Mouse (Mus musculus): Measurements from ENCODE around the gene Snph.
A peak's percentile ranks its signal among the peaks of the same experiment; 100 is the strongest.
"Not testable (repeated sequence)": the region's sequence is repeated elsewhere in the genome, so short reads cannot be mapped to it uniquely, and the experiment has no call there.

Gene Snph

GRCm38 (mm10) chr2:151632159-151632814, at the start of gene Snph:
Gene Snph, minus strand, starts transcription at chr2:151632593.
- DNase-seq = peak; percentile 72

- DNase-seq = peak; percentile 25
Observed at GRCm38 (mm10) chr2:151676234-151676633, 43.8 kb upstream of the Snph start.

DNA sequence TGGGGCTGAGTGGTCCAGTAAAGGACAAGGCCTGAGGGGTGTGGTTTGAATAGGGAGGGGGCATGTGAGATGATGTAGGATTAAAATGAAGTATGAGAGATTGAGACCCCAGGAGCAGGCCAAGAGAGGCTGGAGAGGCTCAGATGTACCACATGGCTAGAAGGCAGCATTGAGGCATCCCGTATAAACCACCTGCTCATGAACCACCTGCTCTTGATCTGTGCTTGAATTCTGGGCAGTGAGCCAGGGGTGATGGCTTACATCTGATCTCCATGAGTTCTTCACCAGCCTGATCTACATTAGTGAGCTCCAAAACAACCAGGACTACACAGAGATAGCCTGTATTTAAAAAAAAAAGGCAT, 38.6 kb upstream of the Snph start:
- DNase-seq = no peak

DNA sequence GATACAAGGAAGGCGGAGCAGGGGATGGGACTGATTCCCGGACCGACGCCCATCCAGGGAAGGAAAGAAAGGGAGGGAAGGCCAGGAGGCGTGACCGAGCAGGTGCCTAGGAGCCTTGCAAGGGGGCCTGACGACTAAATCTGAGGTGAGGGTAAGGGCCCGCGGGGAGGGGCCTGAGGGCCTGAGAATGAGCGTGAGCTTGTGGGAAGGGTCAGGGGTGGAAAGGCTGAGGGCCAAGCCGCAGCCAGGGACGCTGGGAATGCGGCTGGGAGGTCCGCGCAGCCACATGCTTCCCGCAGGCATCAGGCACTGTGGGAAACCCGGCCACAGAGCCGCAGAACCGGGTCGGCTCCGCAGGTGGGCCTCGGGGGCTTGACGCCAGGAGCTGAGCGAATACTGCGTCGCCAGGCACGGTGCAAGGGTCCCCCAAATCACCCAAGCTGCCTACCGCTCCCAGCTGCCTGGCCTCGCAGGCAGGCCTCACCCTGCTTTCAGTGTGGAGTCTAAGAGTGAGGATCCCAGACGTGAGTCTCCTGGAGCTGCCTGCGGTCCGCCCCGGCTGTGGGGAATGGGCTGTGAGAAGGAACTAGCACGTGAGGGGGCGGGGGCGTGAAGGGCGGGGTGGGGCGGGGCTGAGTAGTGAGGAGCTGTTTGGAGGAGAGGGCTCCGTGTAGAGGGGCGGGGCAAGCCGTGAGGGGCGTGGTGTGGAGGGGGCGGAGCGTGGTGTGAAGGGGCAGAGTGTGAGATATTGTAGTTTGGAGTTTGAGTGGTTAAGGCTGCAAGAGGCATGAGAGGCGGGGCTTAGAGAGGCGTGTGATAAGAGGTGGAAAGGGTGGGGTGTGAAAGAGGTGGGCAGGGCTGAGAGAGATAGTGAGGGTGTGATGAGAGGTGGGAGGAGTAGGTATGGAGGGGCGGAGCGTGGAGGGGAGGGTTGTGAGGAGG, 37.9 kb upstream of the Snph start:
- no peak for DNase-seq

DNA sequence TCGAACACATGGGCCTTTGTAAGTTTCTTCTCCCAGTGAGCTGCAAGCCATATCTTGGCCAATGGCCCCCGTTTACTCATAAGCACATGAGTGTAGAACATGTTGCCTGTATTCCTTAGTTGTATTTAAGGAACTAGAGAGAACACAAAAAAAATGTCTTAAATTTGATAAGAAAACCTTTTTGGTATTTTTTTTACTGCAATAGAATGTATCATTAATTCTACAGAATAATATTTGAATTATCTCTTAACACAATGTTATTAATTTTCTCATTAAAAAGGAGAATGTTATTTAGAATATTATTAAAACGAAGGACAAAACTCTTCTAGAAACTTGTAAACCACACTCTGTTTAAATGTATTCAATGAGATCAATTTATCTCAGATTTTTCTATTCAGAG, 36.0 kb upstream of the Snph start, which contains the start of gene Rad21l:
Gene Rad21l, minus strand, starts transcription at position 101 of the 400 bp plus-strand sequence.
- DNase-seq = no peak

DNA sequence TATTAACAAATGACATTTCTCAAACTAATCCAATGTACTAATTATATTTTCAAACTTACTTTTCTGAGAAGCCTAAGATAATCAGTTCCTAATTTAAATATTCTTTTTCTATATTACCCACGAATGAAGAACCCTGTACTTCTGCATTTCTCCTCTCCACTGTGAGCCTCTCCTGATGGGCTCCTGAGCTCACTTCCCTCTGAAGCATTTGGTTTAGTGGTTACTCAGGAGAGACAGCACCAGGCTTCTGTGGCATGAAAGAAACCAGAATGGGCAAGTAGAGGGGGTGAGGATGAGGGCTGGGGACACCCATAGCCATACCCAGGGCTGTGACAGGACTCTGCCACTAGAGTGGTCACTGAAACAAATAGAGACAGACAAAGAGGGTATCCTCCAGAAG, 19.7 kb upstream of the Snph start:
- no peak for DNase-seq

- DNase-seq = no peak
Observed at GRCm38 (mm10) chr2:151636015-151636402, 3.6 kb upstream of the Snph start.

DNA sequence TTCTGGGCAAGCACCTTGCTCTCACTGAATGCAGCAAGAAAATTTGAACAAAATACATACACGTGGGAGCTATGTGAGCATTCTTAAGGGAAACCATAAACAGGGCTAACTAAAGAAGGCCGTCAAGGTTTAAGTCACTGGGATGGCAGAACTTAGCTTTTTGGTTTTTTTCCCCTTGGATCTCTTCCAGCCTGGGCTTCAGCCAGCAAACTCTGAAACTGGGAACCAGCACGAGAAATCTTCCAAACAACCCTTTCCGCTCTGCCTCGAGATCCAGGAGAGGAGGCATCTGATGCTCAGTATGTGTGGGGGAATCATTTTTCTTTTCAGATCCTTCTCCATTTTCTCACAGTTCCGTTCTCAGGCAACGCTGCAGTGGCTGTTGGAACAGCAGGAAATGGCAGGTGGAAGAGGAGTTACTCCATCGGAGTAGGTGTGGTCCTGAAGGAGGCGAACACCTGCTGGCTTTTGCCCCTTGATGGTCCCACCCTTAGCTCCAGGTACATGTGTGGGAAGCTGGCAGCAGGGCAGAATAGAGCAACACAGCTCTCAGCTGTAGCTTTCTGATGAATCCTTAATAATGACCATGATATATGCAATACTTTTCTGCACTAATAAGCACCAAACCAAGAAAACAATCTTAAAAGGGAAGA, 3.1 kb upstream of the Snph start:
- DNase-seq = peak; percentile 24

GRCm38 (mm10) chr2:151634903-151635302, 2.5 kb upstream of the Snph start:
- no peak for DNase-seq

GRCm38 (mm10) chr2:151632982-151633381, 589 bp upstream of the Snph start:
- no peak for DNase-seq

DNA sequence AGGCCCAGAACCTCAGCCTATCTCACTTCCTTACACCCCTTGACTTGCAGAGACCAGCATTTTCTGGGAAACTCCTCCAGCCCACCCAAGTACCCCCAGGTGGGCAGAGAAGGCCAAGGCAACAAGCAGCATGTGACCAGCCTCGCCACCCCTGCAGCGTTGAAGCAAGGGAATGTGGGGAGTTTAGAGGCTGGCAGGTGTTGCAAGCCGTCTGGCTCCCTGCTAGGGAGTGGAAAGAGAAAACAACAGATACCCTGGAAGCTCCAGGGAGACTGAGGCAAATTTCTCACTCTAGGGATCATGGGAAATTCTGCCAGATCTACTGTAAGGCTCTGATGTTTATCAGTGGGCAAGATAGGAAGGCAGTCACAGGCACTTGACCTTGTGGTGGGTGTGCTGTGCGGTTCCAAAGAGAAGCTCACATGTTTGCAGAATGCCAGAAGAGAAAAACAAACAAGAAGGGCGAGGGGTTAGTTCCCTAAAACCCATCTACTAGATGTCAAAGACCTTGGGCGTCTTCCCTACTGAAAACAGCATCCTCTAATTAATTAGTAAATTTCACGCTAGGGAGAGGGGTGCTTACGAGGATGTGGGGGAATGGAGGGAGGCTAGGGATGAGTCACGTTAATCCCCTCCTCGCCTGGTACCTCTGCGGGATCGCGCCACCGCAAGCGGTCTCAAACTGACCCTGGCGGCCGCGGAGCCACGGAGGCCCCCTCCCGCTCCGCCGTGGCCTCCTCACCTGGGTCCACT, 811 bp downstream of the Snph start:
- DNase-seq = peak; percentile 25

- DNase-seq = no peak
Observed at GRCm38 (mm10) chr2:151629310-151629709, 3.1 kb downstream of the Snph start.

- DNase-seq = no peak
Observed at GRCm38 (mm10) chr2:151628011-151628410, 4.4 kb downstream of the Snph start.

DNA sequence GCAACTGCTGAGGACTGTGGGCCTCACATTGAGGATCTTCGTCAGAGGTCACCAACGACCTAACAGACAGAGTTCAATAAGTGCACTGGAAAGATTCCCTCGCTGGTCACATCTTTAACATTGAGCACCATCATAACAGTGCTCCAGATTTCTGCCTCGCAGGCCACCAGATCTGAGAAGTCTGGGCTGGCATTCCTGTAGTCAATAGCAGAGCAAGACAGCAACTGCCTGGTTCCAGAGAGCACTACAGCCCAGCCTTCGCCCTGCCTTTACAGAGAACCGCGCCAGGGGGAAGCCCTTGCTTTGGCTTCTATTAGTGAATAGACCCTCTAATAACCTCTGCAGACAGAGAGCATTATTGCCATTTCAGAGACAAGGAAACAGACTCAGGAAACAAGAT, 6.1 kb downstream of the Snph start:
- no peak for DNase-seq

DNA sequence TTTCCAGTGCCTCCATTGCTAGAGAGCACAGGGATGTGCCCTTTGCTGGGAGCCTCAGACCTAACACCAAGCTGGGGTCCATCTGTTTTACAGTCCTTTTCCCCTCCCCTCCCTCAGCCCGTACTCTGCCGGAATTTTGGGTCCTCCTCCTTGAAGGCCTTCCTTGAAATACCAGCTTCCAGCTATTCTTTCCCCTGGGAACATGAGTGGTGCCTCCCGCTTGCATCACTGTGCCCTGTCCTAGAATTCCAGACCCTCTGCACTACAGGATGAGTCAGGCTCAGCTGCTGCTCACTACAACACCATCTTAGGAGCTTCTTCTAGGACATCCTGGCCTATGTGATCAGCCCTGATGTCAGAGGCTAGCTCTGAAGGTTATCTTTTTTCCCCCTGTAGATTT, 8.6 kb downstream of the Snph start:
- no peak for DNase-seq

DNA sequence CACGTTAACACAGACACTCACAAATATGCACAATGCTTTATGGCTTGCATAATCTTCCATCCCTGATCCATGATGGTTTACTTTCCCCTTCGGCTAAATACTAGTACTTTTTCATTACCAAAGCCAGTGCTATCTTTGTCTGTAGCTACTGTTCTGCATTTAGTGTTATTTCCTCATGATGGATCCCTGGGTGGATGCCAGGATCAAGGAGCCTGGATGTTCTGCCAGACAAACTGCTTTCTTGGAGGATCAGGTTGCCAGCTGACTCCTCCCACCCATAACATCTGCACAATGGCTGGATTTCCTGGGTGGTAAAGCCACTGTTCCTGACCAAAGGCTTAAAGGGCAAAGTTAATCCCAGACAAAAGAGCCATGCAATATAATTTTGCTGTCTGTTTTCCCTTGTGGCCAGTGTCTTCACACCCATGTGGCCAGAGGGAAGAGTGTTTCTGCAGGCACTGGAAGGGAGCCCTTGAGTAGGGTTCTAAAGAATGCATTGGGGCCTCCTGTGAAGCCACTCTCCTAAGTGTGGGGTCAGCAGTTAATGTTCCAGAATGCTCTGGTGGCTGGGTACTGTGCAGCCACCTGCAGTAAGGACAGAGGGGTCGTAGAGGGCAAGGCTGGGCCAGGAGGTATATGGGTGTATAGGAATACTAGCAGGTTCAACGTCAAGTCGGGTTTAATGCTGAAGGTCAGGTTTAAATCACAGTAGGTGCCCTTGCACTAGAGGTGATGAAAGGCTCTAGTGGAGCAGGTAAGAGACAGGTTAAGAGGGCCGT, 15.7 kb downstream of the Snph start:
- DNase-seq = no peak

GRCm38 (mm10) chr2:151615779-151616178, 16.6 kb downstream of the Snph start:
- DNase-seq = not testable (repeated sequence)

- DNase-seq = no peak
Observed at GRCm38 (mm10) chr2:151609974-151610373, 22.4 kb downstream of the Snph start.

GRCm38 (mm10) chr2:151608435-151608834, 24.0 kb downstream of the Snph start:
- DNase-seq = peak; percentile 70

DNA sequence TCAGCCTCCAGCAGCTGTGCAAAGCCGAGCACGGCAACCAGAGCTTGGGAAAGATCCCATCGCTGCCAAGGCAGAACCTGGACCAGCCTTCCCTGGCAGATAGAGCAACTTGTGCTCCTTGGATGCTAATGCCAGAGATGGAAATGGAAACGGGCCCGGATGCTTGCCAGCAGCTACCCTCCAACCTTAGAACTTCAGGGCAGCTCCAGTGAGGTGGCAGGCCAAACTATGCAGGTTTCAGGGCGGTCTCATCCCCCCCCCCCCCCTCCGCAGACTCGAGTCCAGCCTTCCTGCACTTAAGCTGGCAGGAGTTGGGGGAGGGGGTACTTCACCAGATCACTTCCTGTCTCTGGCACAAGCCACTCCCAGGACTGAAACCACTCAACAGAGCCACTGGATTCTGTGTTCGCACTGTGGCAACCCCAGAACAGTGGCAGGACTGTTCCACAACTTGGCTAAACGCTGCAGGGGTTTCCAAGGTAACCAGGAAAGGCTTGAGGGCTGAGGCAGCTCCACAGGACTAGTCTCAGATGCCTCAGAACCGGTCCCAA, 26.9 kb downstream of the Snph start:
- peak; percentile 46 for DNase-seq

GRCm38 (mm10) chr2:151603630-151604029, 28.8 kb downstream of the Snph start:
- DNase-seq = no peak

- no peak for DNase-seq
Observed at GRCm38 (mm10) chr2:151602106-151602505, 30.3 kb downstream of the Snph start.

All from cerebellum, adult 8-10 months (tissue).